Comparison of ENCODE assay signal across 15 mouse cellular contexts in the genomic region with DNA sequence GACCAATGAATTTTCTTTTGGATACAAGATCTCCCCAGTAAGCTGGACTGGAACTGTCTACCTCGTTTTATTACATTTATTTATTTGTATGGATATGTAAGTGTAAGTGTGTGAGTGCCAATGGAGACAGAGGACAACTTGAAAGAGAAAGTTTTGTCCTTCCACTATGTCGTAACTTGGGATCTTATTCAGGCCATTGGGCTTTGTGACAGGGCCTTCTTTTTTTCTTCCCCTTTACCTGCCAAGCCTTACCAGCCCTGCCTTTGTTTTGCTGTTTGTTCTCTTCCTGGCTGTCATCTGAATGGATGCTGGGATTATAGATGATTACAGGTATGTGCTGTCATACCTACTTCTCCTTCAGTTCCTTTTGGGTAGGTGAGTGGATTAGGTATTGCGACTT.
"Had no signal": no experiment of that assay in that cellular context is flagged by ENCODE, and none has a peak within 500 bp of the region (broad histone marks: within the 10 kb centered on the region; RNA-seq: fewer than 3 reads in every experiment).

No protein-coding gene starts in this region.

- H3K27me3 ChIP-seq: lung, embryonic 15.5 days; megakaryocyte, embryonic 14.5 days; midbrain, embryonic 13.5 days; midbrain, embryonic 15.5 days; neural tube, embryonic 12.5 days; stomach, embryonic 15.5 days had no signal

- H3K4me3 ChIP-seq: lung, embryonic 15.5 days; megakaryocyte, embryonic 14.5 days; midbrain, embryonic 13.5 days; midbrain, embryonic 15.5 days; neural tube, embryonic 12.5 days; stomach, embryonic 15.5 days had no signal

- H3K4me1 ChIP-seq: lung, embryonic 15.5 days; neural tube, embryonic 12.5 days had no signal

- DNase-seq: lung, adult 2 months; lung, postnatal 14 days; lung, postnatal 36 days; right cerebral cortex, postnatal 14 days; thymus, adult 2 months; thymus, postnatal 25 days; thymus, postnatal 4 days had no signal

- H3K27ac ChIP-seq: lung, embryonic 15.5 days; macrophage; midbrain, embryonic 13.5 days; midbrain, embryonic 15.5 days; neural tube, embryonic 12.5 days; stomach, embryonic 15.5 days; stomach, postnatal 0 days had no signal

- H3K36me3 ChIP-seq: midbrain, embryonic 13.5 days; midbrain, embryonic 15.5 days; neural tube, embryonic 12.5 days; stomach, embryonic 15.5 days had no signal

- H3K9ac ChIP-seq: lung, embryonic 15.5 days; midbrain, embryonic 13.5 days; midbrain, embryonic 15.5 days; neural tube, embryonic 12.5 days; stomach, embryonic 15.5 days had no signal
